Mouse (Mus musculus) embryonic facial prominence, embryonic 10.5 days (tissue): ENCODE results near the gene Ambn. TPM values are rescaled to one million over a fixed set of nuclear protein-coding genes. Genes with fewer than 3 reads are reported as not detected.
"Not testable (repeated sequence)": the region's sequence is repeated elsewhere in the genome, so short reads cannot be mapped to it uniquely, and the experiment has no call there.

Source experiments
- DNase-seq: peaks from one replicate; pipeline ENCODE4 v3.0.0-alpha.2; 2017; ENCODE audit warnings: low spot score
- H3K27ac ChIP-seq: fragments of 300-500 bp; sonication (generic); replicated peaks from 2 replicates; pipeline ENCODE4 v1.5.1; 2016; ENCODE audit warnings: mild to moderate bottlenecking
- H3K27me3 ChIP-seq: fragments of 300-500 bp; sonication (generic); replicated peaks from 2 replicates; pipeline ENCODE4 v1.6.1; 2016; ENCODE audit warnings: low read depth, mild to moderate bottlenecking; ENCODE audit not compliant: poor library complexity, severe bottlenecking
- H3K36me3 ChIP-seq: fragments of 300-500 bp; sonication (generic); replicated peaks from 2 replicates; pipeline ENCODE4 v1.6.1; 2016; ENCODE audit warnings: mild to moderate bottlenecking, moderate library complexity
- H3K4me1 ChIP-seq: fragments of 300-500 bp; sonication (generic); 2 replicates; pipeline ENCODE4 v1.6.1; 2016
- H3K4me3 ChIP-seq: fragments of 300-500 bp; sonication (generic); 2 replicates; pipeline ENCODE4 v1.5.1; 2016; ENCODE audit warnings: mild to moderate bottlenecking, moderate library complexity
- H3K9me3 ChIP-seq: fragments of 300-500 bp; sonication (generic); 2 replicates; pipeline ENCODE4 v1.6.1; 2016; ENCODE audit warnings: mild to moderate bottlenecking
- WGBS: fragments of 180-500 bp; shearing (Covaris S2); methylation state at CpG from one replicate; pipeline ENCODE4 v1.1.7; 2016; 5-methylcytosine and 5-hydroxymethylcytosine counted together
- polyA plus RNA-seq: library from polyadenylated mRNA; unstranded; fragments of >200 nt; fragmentation: Nextera tagmentation; extraction: Ambion mirVana; gene quantifications from 2 replicates; pipeline ENCODE4 v1.2.1, GENCODE M21; 2016

Gene Ambn
- polyA plus RNA-seq: not detected in 2 replicates

- Histone ChIP-seq H3K4me1 (no peaks in the 10 kb centered on the region), H3K27ac (no peak within 1 kb of the TSS), H3K27me3 (no peaks in the 10 kb centered on the region), H3K4me3 (no peak within 1 kb of the TSS), H3K9me3 (no peaks in the 10 kb centered on the region), H3K36me3 (no peaks in the 10 kb centered on the region)
- WGBS: 81% methylated on average over 3 of the region's 3 CpGs
- DNase-seq: no peak
These were observed at the start of gene Ambn for GRCm38 (mm10) chr5:88455691-88456090. TSS of gene Ambn (plus strand) at chr5:88455991.

DNA sequence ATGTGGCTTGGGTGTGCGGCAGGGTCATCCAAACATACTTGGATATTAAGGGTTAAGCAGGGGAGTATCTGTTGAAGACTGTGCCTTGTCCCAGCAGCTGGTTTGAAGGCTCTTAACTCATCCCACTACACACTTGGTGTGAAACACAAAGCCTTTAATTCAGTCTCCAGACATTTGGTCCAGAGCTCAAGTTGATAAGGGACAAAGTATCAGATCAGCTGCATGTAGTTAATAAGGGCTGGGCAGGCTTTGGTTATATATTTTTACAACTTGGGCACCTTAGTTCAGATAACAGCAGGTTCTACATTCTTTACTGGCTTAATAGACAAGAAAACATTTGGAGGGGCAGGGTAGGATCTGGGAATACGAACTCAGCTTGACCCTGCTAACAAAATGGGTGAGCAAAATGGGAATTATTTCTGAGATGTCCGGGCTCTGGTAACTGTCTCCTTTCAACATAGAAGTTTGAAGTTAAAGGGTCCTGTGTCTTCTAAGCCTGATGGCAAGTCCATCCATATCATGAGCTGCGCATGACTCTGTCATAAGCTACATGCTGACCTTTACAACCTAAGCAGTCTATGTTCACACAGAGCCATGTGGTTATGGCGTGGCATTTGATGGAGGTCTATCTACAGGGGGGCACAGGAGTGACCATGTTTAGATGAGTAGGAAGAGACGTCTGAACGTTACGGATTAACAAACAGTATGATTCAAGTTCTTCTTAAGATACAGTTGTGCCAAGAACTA lies 35.3 kb upstream of the Ambn start:
- H3K27me3 ChIP-seq: no peaks in the 10 kb centered on the region
- no peak overlapping the region for H3K4me3 ChIP-seq
- no peaks in the 10 kb centered on the region for H3K9me3 ChIP-seq
- no peak overlapping the region for H3K27ac ChIP-seq
- DNase-seq: no peak
- no peaks in the 10 kb centered on the region for H3K36me3 ChIP-seq
- WGBS: 89% methylated on average over 8 of the region's 8 CpGs
- no peaks in the 10 kb centered on the region for H3K4me1 ChIP-seq

DNA sequence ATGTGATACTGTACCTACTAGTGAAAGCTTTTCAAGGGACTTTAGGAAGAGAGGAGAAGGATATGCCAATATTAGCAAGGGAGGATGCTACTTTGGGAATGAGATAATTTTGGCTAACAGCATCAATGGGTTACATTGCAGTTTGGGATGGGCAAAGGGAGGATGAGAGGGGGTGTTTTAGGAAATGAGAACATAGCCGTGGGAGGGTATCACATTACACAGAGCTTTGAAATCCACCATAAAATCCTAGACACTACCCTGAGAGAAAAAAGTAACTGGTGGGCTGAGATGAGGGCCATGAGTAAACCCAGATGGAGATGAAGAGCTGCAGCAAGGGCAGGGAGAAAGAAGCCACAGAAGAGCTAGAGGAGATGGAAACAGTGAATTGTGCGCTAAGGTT lies 30.9 kb upstream of the Ambn start:
- not testable (repeated sequence) for H3K27me3 ChIP-seq, H3K4me3 ChIP-seq, H3K4me1 ChIP-seq, DNase-seq, H3K27ac ChIP-seq, H3K36me3 ChIP-seq, H3K9me3 ChIP-seq
- 71% methylated on average over 2 of the region's 2 CpGs for WGBS

- no peak for DNase-seq
- 66% methylated on average over 1 of the region's 1 CpGs for WGBS
These were observed 29.0 kb upstream of the Ambn start for GRCm38 (mm10) chr5:88426753-88427152.

DNA sequence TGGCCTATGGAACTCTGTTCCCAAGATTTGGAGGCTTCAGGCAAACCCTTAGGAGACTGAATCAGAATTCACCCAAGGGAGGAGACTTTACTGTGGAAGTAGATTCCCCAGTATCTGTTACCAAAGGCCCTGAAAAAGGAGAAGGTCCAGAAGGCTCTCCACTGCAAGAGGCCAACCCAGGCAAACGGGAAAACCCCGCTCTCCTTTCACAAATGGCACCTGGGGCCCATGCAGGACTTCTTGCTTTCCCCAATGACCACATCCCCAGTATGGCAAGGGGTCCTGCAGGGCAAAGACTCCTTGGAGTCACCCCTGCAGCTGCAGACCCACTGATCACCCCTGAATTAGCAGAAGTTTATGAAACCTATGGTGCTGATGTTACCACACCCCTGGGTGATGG lies 11.7 kb downstream of the Ambn start:
- Histone ChIP-seq H3K36me3 (no peaks in the 10 kb centered on the region), H3K4me3 (no peak overlapping the region), H3K27me3 (no peaks in the 10 kb centered on the region), H3K4me1 (no peaks in the 10 kb centered on the region), H3K27ac (no peak overlapping the region), H3K9me3 (no peaks in the 10 kb centered on the region)
- WGBS: 82% methylated on average over 2 of the region's 2 CpGs
- no peak for DNase-seq

More at GRCm38 (mm10) chr5:88426753-88427152, 29.0 kb upstream of the Ambn start:
- Histone ChIP-seq H3K9me3 (no peaks in the 10 kb centered on the region), H3K4me1 (no peaks in the 10 kb centered on the region), H3K36me3 (no peaks in the 10 kb centered on the region), H3K27ac (no peak overlapping the region), H3K27me3 (no peaks in the 10 kb centered on the region), H3K4me3 (no peak overlapping the region)

DNA sequence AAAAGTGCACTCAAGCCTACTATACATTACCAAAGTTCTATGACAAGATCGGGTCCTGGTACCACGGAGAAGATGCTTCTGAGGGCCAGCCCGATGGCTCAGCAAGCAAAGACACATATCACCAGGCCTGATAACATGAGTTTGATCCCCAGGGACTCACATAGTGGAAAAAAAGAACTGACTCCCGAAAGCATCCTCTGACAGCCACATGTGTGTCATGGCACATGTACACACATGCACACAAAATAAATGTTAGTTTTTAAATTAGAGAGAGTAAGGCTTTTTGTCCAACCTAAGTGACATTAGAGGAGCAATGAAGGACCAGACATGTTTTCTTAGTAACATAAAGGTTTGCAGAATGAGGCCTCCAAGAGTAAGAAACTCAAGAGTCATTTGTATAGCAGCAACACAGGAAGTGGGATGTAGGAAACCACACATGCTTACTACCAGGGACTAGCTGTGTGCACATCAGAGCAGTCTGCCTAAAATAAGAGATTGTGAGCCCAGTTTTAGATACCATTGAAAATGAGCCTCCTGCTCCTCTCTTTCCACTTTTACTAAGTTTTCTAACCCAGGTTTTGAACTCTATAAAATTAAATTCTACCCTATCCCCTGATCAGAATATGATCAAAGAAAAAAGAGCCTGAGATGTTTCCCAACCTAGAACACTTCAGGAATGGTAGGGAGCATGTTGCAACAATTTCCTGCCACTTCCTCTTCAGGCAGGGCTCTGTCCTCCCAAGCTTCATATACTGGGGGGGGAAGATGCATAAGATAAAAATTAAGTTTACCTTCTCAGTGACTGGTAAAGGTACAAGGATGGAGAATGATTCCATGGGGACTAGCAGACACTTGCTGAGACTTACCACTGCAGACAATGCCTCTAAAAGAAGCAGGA lies 13.3 kb downstream of the Ambn start:
- WGBS: 93% methylated on average over 4 of the region's 4 CpGs
- Histone ChIP-seq H3K9me3 (no peaks in the 10 kb centered on the region), H3K27ac (no peak overlapping the region), H3K27me3 (no peaks in the 10 kb centered on the region), H3K4me3 (no peak overlapping the region), H3K36me3 (no peaks in the 10 kb centered on the region), H3K4me1 (no peaks in the 10 kb centered on the region)
- DNase-seq: no peak

DNA sequence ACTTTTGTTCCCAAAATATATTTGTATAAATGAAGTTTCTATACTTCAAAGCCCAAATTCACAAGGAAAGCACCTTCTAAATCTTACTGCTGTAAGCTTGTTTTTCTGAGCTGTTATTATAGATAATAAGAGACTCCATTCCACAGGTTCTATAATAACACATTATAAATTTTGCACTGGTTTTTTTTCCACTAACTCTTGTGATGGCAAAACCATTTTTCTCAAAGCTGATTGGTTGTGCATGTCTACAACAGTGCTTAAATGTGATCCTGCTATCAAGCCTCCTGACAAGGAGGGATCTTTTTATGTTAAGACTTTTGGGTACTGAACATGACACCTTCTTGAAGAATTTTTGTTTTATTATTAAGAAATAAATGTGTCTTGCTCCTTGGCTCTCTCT lies 31.9 kb downstream of the Ambn start, which contains the start of gene Enam:
Enam (plus strand) TSS at position 301 of the 400 bp plus-strand sequence.
- H3K27me3 ChIP-seq: no peaks in the 10 kb centered on the region
- no peak within 1 kb of the TSS for H3K4me3 ChIP-seq
- no peak for DNase-seq
- H3K4me1 ChIP-seq: no peaks in the 10 kb centered on the region
- H3K27ac ChIP-seq: no peak within 1 kb of the TSS
- H3K9me3 ChIP-seq: no peaks in the 10 kb centered on the region
- H3K36me3 ChIP-seq: no peaks in the 10 kb centered on the region

GRCm38 (mm10) chr5:88489004-88489403 lies 33.2 kb downstream of the Ambn start:
- H3K27ac ChIP-seq: no peak overlapping the region
- DNase-seq: no peak
- no peaks in the 10 kb centered on the region for H3K4me1 ChIP-seq
- WGBS: 70% methylated on average over 2 of the region's 2 CpGs
- H3K9me3 ChIP-seq: no peaks in the 10 kb centered on the region
- no peak overlapping the region for H3K4me3 ChIP-seq
- no peaks in the 10 kb centered on the region for H3K36me3 ChIP-seq
- H3K27me3 ChIP-seq: no peaks in the 10 kb centered on the region

- DNase-seq: no peak
- H3K9me3 ChIP-seq: no peaks in the 10 kb centered on the region
- H3K36me3 ChIP-seq: no peaks in the 10 kb centered on the region
- no peaks in the 10 kb centered on the region for H3K27me3 ChIP-seq
- 80% methylated on average over 5 of the region's 5 CpGs for WGBS
- no peaks in the 10 kb centered on the region for H3K4me1 ChIP-seq
- H3K4me3 ChIP-seq: no peak overlapping the region
- no peak overlapping the region for H3K27ac ChIP-seq
These were observed 35.3 kb downstream of the Ambn start for GRCm38 (mm10) chr5:88491111-88491510.

DNA sequence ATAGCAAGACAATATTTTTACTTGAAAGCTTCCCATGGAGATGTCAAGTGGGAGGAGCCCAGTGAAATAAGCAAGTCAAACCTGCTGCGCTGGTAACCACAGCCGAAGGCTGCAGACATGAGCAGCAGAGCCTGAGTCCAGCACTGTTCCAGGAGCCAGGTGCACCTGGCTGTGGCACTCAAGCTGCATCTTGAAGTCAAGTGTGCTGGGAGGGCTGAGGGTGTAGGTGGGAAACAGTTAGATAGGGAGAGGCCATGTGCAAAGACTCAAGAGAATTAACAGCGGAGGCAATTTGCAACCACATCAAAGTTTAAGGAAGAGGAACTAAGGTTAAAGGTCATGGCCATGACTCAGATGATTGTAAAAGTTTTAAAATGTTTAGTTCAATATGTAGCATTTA lies 44.0 kb downstream of the Ambn start:
- H3K27me3 ChIP-seq: no peaks in the 10 kb centered on the region
- H3K4me1 ChIP-seq: no peaks in the 10 kb centered on the region
- WGBS: 91% methylated on average over 3 of the region's 3 CpGs
- DNase-seq: no peak
- H3K27ac ChIP-seq: no peak overlapping the region
- no peaks in the 10 kb centered on the region for H3K36me3 ChIP-seq
- H3K4me3 ChIP-seq: no peak overlapping the region
- H3K9me3 ChIP-seq: 0 out of 2 replicates have a peak, but pooled peaks cover 4% of the 10 kb centered on the region

GRCm38 (mm10) chr5:88508555-88508954 lies 52.8 kb downstream of the Ambn start:
- no peaks in the 10 kb centered on the region for H3K27me3 ChIP-seq
- no peak overlapping the region for H3K4me3 ChIP-seq
- no peaks in the 10 kb centered on the region for H3K9me3 ChIP-seq
- H3K4me1 ChIP-seq: no peaks in the 10 kb centered on the region
- H3K36me3 ChIP-seq: no peaks in the 10 kb centered on the region
- H3K27ac ChIP-seq: no peak overlapping the region
- WGBS: 65% methylated on average over 1 of the region's 1 CpGs
- DNase-seq: no peak

DNA sequence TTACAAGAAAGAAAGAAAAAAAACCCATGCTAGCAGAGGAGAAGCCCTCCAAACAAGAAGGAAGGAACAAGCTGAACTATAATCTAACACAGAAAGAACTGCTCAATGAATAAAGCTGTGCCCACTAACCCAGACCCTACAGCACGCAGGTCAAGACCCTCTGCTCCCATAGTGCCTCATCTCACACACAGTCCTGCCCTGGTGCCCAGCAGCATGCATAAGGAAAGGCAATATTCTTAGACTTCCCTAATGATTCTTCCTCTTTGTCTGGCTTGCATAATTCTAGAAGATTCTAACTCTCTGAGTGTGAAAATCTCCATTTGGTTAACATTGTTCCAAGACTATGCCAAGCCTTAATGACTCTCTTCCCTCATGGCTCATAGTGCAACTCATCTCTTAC lies 53.2 kb downstream of the Ambn start:
- Histone ChIP-seq H3K27ac (no peak overlapping the region), H3K36me3 (no peaks in the 10 kb centered on the region), H3K4me1 (no peaks in the 10 kb centered on the region), H3K9me3 (no peaks in the 10 kb centered on the region), H3K27me3 (no peaks in the 10 kb centered on the region), H3K4me3 (no peak overlapping the region)
- DNase-seq: no peak
- 84% methylated on average over 1 of the region's 1 CpGs for WGBS
